ENCODE assay signal across 8 mouse cellular contexts in genomic region chr10:18463071-18463841, GRCm38 (mm10).
DNase-seq lines count a peak whose midpoint lies in the region; ATAC-seq and TF ChIP-seq lines count a peak whose summit lies in the region.

No protein-coding gene starts in this region.

- H3K36me3 ChIP-seq in heart, embryonic 14.5 days (ENCODE audit: control insufficient read depth, insufficient read depth, low read length) = no peaks in the 10 kb centered on the region
- H3K36me3 ChIP-seq in heart, adult 2 months (ENCODE audit: control insufficient read depth, insufficient read depth, low read length) = no peaks in the 10 kb centered on the region
- no peaks in the 10 kb centered on the region for H3K36me3 ChIP-seq in ES-E14 (ENCODE audit: control insufficient read depth, insufficient read depth, low read length, poor library complexity, severe bottlenecking)
- no peaks in the 10 kb centered on the region for H3K36me3 ChIP-seq in forebrain, embryonic 15.5 days
- H3K36me3 ChIP-seq in liver, postnatal 0 days (replicated peaks; ENCODE audit: insufficient read depth, low read length) = no peaks in the 10 kb centered on the region

- TF ChIP-seq EP300 in heart, adult 2 months (IDR thresholded peaks at IDR 0.05; ENCODE audit: insufficient read depth, low read depth, low read length) = no peak
- TF ChIP-seq EP300 in liver, postnatal 0 days (IDR thresholded peaks at IDR 0.05; ENCODE audit: low read depth) = no peak

- no peak for TF ChIP-seq POLR2A in heart, adult 2 months (IDR thresholded peaks at IDR 0.05; ENCODE audit: insufficient read depth, low read depth, low read length)

- intact Hi-C loops in heart, adult 2 months (cut with DNase I) = no loop called here
- intact Hi-C loops in left cerebral cortex, postnatal 10 days (cut with DNase I) = no loop called here

- no peak overlapping the region for H3K9ac ChIP-seq in heart, embryonic 14.5 days (ENCODE audit: low read length)
- no peak overlapping the region for H3K9ac ChIP-seq in heart, adult 2 months (ENCODE audit: low read depth, low read length)
- peak overlapping the region; percentile 29; the same call in 1 of the 2 replicates for H3K9ac ChIP-seq in ES-E14 (ENCODE audit: insufficient read depth, low read depth, low read length, poor library complexity, severe bottlenecking)
- no peak overlapping the region for H3K9ac ChIP-seq in forebrain, embryonic 15.5 days (replicated peaks)
- no peak overlapping the region for H3K9ac ChIP-seq in liver, postnatal 0 days (replicated peaks)

- no peak for DNase-seq in heart, adult 2 months
- no peak for DNase-seq in ES-E14 (ENCODE audit: low read depth, low spot score)
- DNase-seq in liver, postnatal 0 days = no peak
- DNase-seq in spleen, adult 12 weeks (ENCODE audit: low spot score) = no peak
- no peak for DNase-seq in right cerebral cortex, postnatal 4 days
- DNase-seq in left cerebral cortex, postnatal 10 days (ENCODE audit: extremely low spot score in 1 of 2, low spot score in 2 of 2) = no peak

- peaks cover 3 to 27% of the 10 kb centered on the region in 2 experiments; a peak in 3 of 4 replicates for H3K4me1 ChIP-seq in heart, embryonic 14.5 days (ENCODE audit: control insufficient read depth in 2 of 2, insufficient read depth in 2 of 2, low read length in 2 of 2)
- H3K4me1 ChIP-seq in heart, adult 2 months (ENCODE audit: control insufficient read depth, insufficient read depth, low read length) = peaks cover 1% of the 10 kb centered on the region; the same call in 1 of the 2 replicates
- H3K4me1 ChIP-seq in ES-E14 (ENCODE audit: control insufficient read depth in 2 of 2, insufficient read depth in 2 of 2, low read length in 2 of 2, poor library complexity in 1 of 2) = peaks cover 0 to 2% of the 10 kb centered on the region in 2 experiments; a peak in 2 of 4 replicates
- peaks cover 42% of the 10 kb centered on the region for H3K4me1 ChIP-seq in forebrain, embryonic 15.5 days
- no peaks in the 10 kb centered on the region for H3K4me1 ChIP-seq in liver, postnatal 0 days (ENCODE audit: insufficient read depth)

- peaks cover 4% of the 10 kb centered on the region for H3K79me2 ChIP-seq in heart, adult 2 months (replicated peaks; ENCODE audit: control insufficient read depth, insufficient read depth, low read length)

- H3K9me3 ChIP-seq in heart, embryonic 14.5 days (ENCODE audit: control insufficient read depth, low read length) = no peaks in the 10 kb centered on the region
- no peaks in the 10 kb centered on the region for H3K9me3 ChIP-seq in ES-E14 (ENCODE audit: control insufficient read depth, insufficient read depth, low read depth, low read length)
- H3K9me3 ChIP-seq in forebrain, embryonic 15.5 days = no peaks in the 10 kb centered on the region
- H3K9me3 ChIP-seq in liver, postnatal 0 days (ENCODE audit: low read length) = no peaks in the 10 kb centered on the region

- H3K4me2 ChIP-seq in heart, embryonic 14.5 days (ENCODE audit: low read length) = peak overlapping the region; percentile 37
- H3K4me2 ChIP-seq in forebrain, embryonic 15.5 days (replicated peaks) = no peak overlapping the region
- peak overlapping the region; percentile 53 for H3K4me2 ChIP-seq in liver, postnatal 0 days (ENCODE audit: low read depth, low read length)

- no peak overlapping the region for H3K4me3 ChIP-seq in heart, embryonic 14.5 days (ENCODE audit: control insufficient read depth in 1 of 2, insufficient read depth in 1 of 2, low read depth in 1 of 2, low read length in 2 of 2)
- H3K4me3 ChIP-seq in heart, adult 2 months = no peak overlapping the region
- peak overlapping the region; percentile 27 to 33; a peak in 3 of 4 replicates for H3K4me3 ChIP-seq in ES-E14 (ENCODE audit: insufficient read depth in 1 of 2, low read depth in 1 of 2, low read length in 2 of 2, poor library complexity in 1 of 2, severe bottlenecking in 1 of 2)
- H3K4me3 ChIP-seq in forebrain, embryonic 15.5 days = no peak overlapping the region
- no peak overlapping the region for H3K4me3 ChIP-seq in liver, postnatal 0 days (ENCODE audit: low read depth, low read length)

- 59% methylated on average over 23 of the region's 23 CpGs for WGBS in heart, embryonic 14.5 days
- WGBS in heart, adult 2 months = 71% methylated on average over 23 of the region's 23 CpGs
- WGBS in forebrain, embryonic 15.5 days = 63% methylated on average over 23 of the region's 23 CpGs
- WGBS in liver, postnatal 0 days (ENCODE audit: insufficient replicate concordance) = 65% methylated on average over 23 of the region's 23 CpGs

- no peak for TF ChIP-seq CTCF in heart, adult 2 months (IDR thresholded peaks at IDR 0.05)
- no peak for TF ChIP-seq CTCF in liver, postnatal 0 days (IDR thresholded peaks at IDR 0.05; ENCODE audit: low read depth)

- no peaks in the 10 kb centered on the region for H3K27me3 ChIP-seq in heart, embryonic 14.5 days (ENCODE audit: control insufficient read depth, insufficient read depth, low read length)
- H3K27me3 ChIP-seq in heart, adult 2 months (ENCODE audit: control insufficient read depth, insufficient read depth, low read length) = no peaks in the 10 kb centered on the region
- H3K27me3 ChIP-seq in forebrain, embryonic 15.5 days = no peaks in the 10 kb centered on the region
- H3K27me3 ChIP-seq in liver, postnatal 0 days (ENCODE audit: insufficient read depth, low read length) = no peaks in the 10 kb centered on the region

- no peak overlapping the region for H3K27ac ChIP-seq in heart, embryonic 14.5 days (replicated peaks in 1 of 2; ENCODE audit: control insufficient read depth in 1 of 2, insufficient read depth in 1 of 2, low read depth in 2 of 2, low read length in 2 of 2)
- no peak overlapping the region for H3K27ac ChIP-seq in heart, adult 2 months
- no peak overlapping the region for H3K27ac ChIP-seq in ES-E14 (ENCODE audit: insufficient read depth, low read depth, low read length, poor library complexity, severe bottlenecking)
- no peak overlapping the region for H3K27ac ChIP-seq in forebrain, embryonic 15.5 days (replicated peaks)
- no peak overlapping the region for H3K27ac ChIP-seq in liver, postnatal 0 days (ENCODE audit: low read depth)

- no peak for ATAC-seq in heart, embryonic 14.5 days (ENCODE audit: insufficient number of reproducible peaks, insufficient read depth, low FRiP score, low read depth)
- 0 out of 2 replicates have a peak, but pooled peaks have one; percentile 36 for ATAC-seq in forebrain, embryonic 15.5 days (replicated peaks)
- ATAC-seq in liver, postnatal 0 days = no peak

- in situ Hi-C loops in ES-E14 (cut with MboI; ENCODE audit: low sequenced_read_pairs in 2 of 2, unreplicated experiment in 2 of 2) = no loop called here

TF ChIP-seq in ES-E14, 5 proteins besides CTCF, POLR2A, EP300 and RAD21:
- TF ChIP-seq ZC3H11A (IDR thresholded peaks at IDR 0.05; ENCODE audit: borderline replicate concordance, low read depth, low read length) = no peak
- TF ChIP-seq MAFK (IDR thresholded peaks at IDR 0.05; ENCODE audit: insufficient read depth, low read depth, low read length) = no peak
- TF ChIP-seq CHD2 (IDR thresholded peaks at IDR 0.05; ENCODE audit: low read depth, low read length) = no peak
- TF ChIP-seq ZNF384 (IDR thresholded peaks at IDR 0.05; ENCODE audit: low read depth, low read length) = no peak

Comparison
In these comparisons a context has a peak if more than half of its experiments do, and no peak if none do; other contexts are left out.
1. H3K4me3 ChIP-seq: peak in ES-E14 (2 of 2); none in heart, embryonic 14.5 days (0 of 2), heart, adult 2 months (single experiment), forebrain, embryonic 15.5 days (single experiment) and liver, postnatal 0 days (single experiment).